Mouse (Mus musculus) monocyte, adult 5-6 weeks (primary cell): ENCODE data around the gene Cdh12. TPM values are rescaled to one million over a fixed set of nuclear protein-coding genes. Genes with fewer than 3 reads are reported as not detected.
"Not testable (repeated sequence)": the region's sequence is repeated elsewhere in the genome, so short reads cannot be mapped to it uniquely, and the experiment has no call there.

Experiments used
- ATAC-seq: fragments of 153-309, 156-312 bp; replicated peaks from 2 replicates; pipeline ENCODE4 v1.8.0; 2017; ENCODE audit warnings: mild to moderate bottlenecking; ENCODE audit not compliant: low TSS enrichment, insufficient number of reproducible peaks, severe bottlenecking, poor library complexity, low FRiP score
- total RNA-seq: library from RNA; stranded (forward); fragments of 200-1000, 200-491, 200-594 nt; gene quantifications from 3 replicates; pipeline ENCODE4 v1.2.3, GENCODE M21; 2017

Gene Cdh12
- not detected in 3 replicates for total RNA-seq

DNA sequence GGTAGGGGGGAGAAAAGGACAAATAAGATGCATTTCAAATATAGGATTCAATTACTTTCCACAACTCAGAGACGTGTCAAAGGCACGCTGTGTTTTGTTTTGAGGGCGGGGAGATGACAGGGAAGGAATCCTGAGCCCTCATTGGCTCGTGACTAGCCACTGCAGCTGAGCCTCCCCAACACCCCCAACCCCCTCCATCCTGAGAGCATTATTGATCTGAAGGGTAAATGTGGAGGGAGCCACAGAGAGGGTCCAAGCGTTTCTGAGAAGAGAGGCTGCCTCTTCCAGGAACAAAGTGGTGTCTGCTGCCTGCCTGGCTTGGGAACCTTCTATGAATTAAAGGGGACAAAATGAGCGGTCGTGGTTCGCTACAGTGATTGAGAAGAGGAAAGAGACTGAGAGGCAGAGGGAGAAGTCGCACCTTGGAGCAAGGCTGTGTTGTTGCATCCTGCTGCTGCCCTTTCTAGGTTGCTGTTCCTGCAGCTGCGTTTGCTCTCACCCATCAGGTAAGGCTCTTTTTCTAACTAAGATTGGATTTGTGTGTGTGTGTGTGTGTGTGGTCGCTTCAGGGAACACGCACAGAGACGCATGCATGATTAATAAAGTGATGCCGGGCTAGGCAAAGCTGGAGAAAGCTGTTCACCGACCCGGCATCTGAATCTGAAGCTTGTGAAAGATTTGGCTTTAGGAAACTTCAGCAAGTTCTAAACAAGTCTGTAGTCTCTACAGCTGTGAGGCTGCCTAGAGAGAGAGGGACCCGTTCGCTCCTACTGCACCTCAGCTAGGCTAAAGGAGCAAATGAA lies at the start of gene Cdh12:
Gene Cdh12, plus strand, starts transcription at position 405 of the 803 bp plus-strand sequence.
- no peak for ATAC-seq

DNA sequence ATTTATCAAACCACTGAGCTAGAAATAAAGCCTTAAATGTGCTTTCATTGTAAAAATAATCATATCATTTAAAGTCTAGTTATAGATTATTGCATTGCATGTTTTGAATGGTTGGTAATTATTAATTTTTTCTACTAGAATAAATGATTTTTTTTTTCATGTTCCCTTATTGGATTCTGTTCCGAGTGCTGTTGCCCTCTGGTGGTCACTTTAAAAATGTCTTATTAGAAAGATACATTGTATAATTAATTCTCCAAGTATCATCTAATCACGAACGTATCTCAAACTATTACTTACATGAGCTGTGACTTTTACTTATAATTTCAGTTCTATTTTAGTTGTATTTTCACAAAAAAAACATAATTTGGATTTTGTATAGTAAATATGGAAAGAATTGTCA lies 45.5 kb upstream of the Cdh12 start:
- no peak for ATAC-seq

DNA sequence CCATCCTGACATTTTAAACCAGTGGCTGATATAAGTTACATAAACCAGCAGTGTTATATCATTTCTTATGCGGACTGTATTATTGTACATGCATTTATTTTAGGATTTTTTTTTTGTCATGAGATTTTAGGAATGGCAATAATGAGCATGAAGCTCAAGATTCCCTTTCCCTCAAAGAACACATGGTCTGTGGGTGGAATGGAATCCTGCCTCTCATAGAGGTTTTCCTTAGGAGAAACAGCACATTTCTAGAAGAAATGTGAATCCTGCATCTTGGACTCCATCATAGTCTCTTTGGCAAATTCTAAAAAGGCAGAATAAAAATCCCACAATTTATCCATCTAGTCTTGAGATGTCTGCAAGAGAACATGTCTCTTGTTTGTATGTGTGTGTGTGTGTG lies 35.7 kb upstream of the Cdh12 start:
- no peak for ATAC-seq

DNA sequence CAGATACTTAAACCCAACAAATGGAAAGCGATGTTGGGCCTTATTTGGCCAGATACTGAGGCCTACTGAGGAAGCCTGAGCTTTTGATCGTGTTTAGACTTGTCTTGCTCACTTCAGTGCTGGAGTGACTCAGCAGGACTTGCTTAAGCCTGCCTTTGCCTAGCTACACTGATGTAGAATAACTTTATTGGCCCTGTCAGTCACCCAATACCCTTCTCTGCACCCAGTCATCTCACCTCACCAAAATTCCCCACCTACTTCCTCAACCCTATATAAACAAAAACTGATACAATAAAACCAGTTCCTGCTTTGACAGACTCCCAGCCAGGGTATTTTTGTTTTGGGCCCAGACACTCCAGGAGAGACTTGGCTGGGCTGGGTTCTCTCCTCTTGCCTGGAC lies 12.7 kb upstream of the Cdh12 start:
- no peak for ATAC-seq

DNA sequence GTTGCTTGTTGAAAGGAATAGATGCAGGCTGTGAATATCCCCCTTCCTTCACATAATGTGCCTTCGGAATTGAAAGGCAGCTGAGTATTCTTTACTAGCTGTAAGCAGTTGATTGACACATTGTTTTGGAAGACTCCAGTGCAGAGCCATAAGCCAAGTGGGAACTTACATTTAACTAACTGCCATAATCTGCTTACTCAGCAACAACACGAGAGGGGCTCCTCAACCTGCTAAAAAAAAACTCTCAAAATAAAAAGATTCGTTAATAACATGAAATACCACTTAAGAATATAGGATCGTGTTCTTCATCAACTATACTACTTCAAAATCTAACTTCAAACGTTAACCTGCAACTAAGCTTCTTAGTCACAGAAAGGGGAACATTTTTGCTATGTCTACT lies 1.5 kb downstream of the Cdh12 start:
- no peak for ATAC-seq

DNA sequence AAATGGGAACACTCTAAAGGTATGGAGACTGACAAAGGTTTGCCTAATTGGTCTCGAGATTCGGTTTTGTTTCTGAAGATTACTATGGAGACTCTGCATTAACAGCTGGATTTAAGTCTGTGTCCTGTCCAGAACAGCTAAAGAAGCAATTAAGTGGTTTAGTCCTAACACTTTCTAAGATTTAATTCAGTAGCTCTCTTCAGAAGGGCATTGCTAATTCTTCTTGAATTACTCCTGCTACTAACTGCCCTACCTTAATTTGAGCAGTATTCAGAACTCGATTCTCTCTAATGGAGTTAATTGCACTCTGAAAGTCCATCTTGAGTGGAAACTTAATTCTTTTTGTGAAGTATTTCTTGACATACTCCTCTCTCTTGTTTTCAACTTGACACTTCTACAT lies 9.4 kb downstream of the Cdh12 start:
- ATAC-seq: no peak

DNA sequence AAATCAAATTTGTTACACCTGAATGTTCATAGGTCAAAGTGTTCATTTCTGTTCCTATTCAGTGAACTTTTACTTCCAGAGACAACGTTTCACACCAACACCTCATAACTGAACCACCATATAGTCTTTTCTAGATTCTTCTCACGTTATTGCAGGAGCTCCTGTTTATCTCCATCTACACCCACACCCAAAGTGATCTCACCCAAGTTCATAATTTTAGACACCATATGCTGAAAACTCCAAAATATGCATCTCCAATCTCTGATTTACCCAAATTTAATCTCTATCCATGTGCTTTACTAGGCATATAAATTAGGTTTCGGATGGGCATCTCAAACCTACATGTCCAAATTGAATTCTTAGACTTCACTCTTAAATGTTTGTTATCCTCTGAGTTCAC lies 13.4 kb downstream of the Cdh12 start:
- no peak for ATAC-seq

DNA sequence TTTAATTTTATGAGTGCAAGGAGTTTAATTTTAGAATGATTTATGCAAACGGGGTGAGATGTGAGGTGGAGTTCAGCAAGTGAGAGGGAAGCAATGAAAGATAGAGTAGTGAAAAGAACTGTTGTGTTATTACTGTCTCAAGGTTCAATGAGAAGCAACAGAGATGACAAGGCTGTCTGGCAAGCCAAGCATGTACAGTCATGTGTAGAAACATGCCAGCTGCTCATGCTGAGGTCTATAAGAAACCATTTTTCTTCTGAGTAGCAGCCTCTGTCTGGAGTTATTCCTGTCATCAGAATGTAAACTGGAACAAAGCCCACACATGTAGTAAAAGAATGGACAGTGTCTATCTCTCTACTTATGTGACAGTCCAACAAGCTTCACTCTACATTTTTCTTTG lies 14.5 kb downstream of the Cdh12 start:
- no peak for ATAC-seq

DNA sequence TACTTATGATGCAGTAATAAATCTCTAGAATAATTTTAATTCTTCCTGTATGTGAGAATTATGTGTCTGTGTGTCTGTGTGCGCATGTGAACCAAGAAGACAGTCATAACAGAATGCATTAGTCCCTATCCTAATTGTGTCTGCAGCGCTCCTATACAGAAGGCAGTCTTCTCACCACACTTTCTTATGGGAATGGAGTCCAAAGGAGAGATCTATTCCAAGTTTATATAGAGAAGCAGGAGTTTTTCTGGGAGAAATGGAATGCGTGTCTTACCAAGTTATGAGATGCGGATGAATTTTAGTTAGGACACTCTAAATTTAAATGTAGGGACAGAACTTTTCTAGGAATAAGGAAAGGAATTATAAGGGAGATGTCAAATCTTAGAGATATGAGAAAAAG lies 101.9 kb downstream of the Cdh12 start:
- ATAC-seq: no peak

DNA sequence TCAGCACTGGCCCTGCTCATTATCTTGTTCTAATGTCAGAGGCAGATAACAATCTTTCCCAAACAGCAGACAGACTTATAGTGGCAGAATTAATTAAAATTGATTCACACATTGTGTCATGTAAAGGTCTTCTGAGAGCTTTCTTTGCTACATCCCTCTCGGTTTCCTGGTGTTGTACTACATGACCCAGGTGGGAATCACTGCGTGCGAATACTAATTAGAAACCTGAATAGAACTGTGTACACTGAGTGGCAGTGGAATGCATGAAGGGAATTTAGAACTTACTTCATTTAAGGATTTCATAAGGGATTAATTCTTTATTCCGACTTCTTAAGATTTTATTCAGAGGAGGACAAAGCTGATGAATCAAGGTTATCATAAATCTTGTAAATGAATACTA lies 121.9 kb downstream of the Cdh12 start:
- ATAC-seq: no peak

DNA sequence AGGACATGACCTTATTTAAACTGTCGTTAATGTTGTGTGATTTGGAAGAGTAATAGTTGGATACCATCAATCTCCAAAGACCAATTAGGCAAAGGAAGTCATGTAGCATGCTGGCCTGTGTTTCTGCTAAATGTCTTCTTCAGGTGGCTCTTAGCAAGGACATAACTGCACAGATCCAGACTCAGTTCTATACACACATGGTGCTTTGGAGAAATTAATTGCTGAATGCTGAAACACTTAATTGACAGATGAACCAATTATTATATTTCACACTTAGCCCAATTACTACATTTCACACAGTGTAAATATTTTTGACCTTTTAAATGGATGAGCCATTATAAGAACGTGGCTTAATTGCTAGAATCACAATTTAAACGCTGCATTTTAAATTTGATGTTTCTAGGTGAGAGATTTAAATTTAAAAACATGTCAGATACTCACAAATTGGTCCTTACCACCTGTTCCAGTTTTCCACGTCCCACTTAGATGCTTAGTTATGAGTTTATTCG lies 133.6 kb downstream of the Cdh12 start:
- ATAC-seq: no peak

DNA sequence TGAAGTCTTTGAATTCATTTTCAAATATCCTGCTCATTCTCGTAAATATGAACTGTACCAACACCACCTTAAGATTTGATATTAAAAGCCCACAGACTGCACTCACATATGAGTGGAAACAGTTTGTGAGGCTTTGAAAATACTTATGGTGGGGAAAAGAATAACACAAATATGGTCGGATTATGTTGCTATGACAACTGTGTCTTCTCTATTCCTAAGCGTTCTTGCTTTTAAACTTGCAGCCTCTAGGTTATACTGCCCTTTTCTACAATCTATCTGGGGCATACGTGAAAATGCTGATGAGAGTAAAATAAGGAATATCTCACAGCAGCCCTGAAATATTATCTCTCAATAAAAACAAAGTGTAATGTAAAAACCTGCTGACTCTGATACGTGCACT lies 142.5 kb downstream of the Cdh12 start:
- no peak for ATAC-seq

DNA sequence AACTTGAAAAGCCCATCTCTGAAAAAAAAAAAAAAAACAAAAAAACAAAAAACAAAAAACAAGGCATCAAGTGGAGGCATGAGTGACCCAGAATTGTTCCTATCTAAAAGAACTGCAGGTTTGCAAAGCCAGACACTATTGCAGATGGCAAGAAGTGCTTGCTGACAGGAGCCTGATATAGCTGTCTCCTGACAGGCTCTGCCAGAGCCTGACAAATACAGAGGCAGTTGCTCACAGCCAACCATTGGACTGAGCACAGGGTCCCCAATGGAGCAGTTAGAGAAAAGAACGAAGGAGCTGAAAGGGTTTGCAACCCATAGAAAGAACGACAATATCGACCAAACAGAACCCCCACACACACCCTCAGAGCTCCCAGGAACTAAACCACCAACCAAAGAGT lies 156.7 kb downstream of the Cdh12 start:
- not testable (repeated sequence) for ATAC-seq

DNA sequence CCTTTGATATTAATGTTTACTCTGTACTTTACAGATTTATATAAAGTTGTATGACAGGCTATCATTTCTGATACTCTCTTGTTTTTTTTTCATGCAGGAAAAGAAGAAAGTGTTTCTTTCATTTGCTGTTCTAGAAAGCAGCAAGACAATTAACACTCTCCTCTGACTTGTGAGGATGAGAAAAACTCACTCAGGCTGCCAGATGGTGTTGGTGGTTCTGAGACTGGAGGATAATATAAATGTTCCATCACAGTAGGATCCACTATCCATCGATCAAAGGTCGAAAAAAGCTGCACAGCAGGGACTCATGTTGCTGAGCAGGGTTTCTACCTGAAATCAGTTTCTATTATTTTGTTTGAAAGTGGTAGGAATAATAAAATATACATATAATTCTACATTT lies 185.5 kb downstream of the Cdh12 start:
- no peak for ATAC-seq

DNA sequence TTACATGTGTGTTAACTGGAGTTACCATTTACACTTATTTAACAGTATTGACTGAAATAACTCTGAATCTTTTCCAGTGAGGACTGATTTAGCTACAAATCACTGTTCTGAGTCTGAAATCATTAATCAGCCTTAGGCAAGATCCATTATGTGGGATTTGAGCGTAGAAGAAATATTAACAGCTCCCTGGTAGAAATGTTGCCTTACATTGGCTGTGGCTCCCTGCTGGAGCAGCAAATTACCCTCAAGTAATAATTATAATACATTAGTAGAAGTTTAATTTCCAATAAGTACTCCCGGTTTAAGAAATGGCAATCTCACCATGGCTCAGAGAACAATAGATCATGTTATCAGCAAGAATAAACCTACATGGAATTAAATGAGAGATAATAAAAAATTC lies 190.1 kb downstream of the Cdh12 start:
- no peak for ATAC-seq

DNA sequence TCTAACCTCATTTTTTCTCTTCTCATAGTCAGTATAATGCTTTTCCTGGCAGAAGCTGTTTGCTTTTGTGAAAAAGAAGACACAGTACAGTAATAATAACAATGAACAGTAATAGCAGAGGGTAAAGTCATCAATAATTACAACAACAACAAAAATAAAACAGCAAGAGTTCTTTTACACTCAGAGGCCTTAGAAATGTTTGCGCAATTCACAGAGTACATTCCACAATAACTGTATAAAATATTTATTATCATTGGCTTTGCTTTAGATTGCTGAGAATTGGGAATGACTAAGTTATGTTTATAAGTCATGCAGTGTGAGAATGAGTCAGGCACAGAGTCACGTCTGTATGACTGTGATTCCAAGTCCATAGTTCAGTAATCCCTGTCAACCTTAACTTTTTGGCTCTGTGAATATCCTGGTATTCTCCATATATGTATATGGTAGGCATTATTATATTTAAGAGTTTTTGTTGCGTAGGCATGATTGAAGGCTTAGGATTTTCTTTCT lies 193.9 kb downstream of the Cdh12 start:
- ATAC-seq: no peak

DNA sequence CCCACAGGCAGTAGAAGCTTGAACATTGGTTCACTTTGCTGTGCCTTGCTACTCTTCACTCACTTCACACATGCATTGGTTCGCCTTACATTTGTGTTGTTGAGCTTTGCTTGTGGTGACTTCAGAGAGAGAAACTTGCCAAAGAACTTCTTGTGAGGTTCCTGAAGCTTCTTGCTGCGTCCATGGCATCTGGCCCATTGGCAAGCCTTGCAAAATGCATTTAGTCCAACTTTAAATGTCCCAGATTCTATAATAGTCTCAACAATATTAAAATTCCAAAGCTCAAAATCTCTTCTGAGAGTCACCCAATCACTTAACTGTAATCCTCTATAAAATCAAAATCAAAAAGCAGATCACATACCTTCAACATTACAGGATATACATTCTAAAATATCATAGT lies 211.2 kb downstream of the Cdh12 start:
- ATAC-seq: no peak

DNA sequence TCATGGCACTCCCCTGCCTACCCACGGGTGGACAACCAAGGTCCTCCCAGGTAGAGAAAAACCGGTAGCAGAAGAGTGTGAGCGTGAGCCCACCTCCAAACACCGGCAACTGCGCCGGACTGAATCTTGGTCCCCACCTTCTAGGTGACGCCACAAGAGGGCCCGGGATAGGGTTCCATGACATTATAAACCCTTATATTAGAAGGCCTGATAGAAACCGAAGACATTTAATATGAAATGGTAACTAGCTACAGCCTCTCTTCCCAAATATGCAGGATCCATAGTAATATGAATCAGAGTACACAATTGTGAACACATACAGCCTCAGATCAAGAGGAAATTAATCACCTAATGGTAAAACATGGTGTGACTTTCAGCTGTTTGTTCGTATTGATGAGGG lies 217.6 kb downstream of the Cdh12 start, which contains the start of gene Acot10:
Gene Acot10, minus strand, starts transcription at position 101 of the 400 bp plus-strand sequence.
- ATAC-seq: no peak

DNA sequence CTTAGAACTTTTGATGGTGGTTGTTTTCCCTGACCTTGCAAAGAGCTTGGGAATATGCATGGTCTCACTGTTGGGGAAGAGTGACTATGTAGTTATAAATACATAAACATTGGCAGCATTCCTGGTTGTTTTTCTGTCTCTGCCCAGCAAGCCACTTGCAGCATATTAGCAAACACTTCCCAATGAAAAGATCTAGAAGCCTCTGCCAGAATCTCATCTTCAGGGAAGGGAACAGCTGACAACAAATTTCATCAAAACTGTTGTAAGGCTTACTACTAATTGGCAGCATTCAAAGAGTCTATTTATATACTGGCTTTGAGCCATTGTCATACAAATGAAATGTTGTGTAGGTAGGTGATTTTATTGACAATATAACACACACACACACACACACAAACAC lies 218.3 kb downstream of the Cdh12 start:
- ATAC-seq: no peak

DNA sequence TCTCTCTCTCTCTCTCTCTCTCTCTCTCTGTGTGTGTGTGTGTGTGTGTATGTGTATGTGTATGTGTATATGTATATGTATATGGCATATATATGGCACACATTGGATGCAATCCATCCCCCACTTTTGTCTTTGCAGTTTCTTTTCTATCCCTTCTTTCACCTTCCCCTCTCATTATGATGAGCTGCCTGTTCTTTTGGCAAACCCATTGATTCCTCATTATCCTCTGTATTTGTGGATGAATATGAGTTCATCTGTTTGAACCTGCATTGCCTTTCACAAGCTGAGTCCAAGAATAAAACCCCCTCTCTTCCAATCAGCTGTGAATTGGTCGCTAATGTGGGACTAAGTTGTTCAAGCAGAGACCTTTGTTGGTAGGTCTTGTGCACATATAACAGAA lies 218.9 kb downstream of the Cdh12 start:
- ATAC-seq: no peak
